Mouse (Mus musculus) brain, embryonic 14.5 days (tissue): ENCODE data around the gene Col6a3.

ENCODE experiments used
- CTCF ChIP-seq: fragments of 200-500 bp; IDR thresholded peaks from 2 replicates; pipeline ENCODE4 v1.5.1; 2012; ENCODE audit warnings: inconsistent platforms, mild to moderate bottlenecking, moderate library complexity, borderline replicate concordance; ENCODE audit not compliant: insufficient read depth, insufficient read length; ENCODE audit errors: extremely low read depth
- POLR2A ChIP-seq: fragments of 200-500 bp; IDR thresholded peaks from 2 replicates; pipeline ENCODE4 v1.6.1; 2012; ENCODE audit warnings: mild to moderate bottlenecking, inconsistent platforms, borderline replicate concordance; ENCODE audit not compliant: poor library complexity, insufficient read depth, insufficient read length, severe bottlenecking; ENCODE audit errors: extremely low read depth

GRCm38 (mm10) chr1:90843836-90844235, at the start of gene Col6a3:
- TF ChIP-seq POLR2A: no peak
- TF ChIP-seq CTCF: no peak
